Mouse (Mus musculus) large intestine, adult 2 months (tissue): ENCODE measurements at regions not wholly inside any gene's neighbourhood (a gene's known extent, or its start where the extent isn't known, plus 50 kb on each side); places are given as distances from the start of the nearest gene placed in this dataset.

Experiments used
- DNase-seq: peaks from one replicate; pipeline ENCODE4 v3.0.0-alpha.2; 2012; ENCODE audit warnings: low read depth, low spot score
- WGBS: fragments of 180-500 bp; shearing (Covaris S2); methylation state at CpG from one replicate; pipeline ENCODE4 v1.1.7; 2018; 5-methylcytosine and 5-hydroxymethylcytosine counted together

GRCm38 (mm10) chr8:128193293-128193887, 165.0 kb upstream of the Nrp1 start:
- WGBS: 79% methylated on average over 3 of the region's 3 CpGs
- DNase-seq: no peak

- DNase-seq: no peak
- 91% methylated on average over 1 of the region's 1 CpGs for WGBS
Measured at GRCm38 (mm10) chr8:128200815-128201214, 157.6 kb upstream of the Nrp1 start.

GRCm38 (mm10) chr8:128201635-128202034, 156.8 kb upstream of the Nrp1 start:
- 71% methylated on average over 4 of the region's 4 CpGs for WGBS

GRCm38 (mm10) chr8:128202158-128202886, 156.1 kb upstream of the Nrp1 start:
- 68% methylated on average over 4 of the region's 4 CpGs for WGBS
- DNase-seq: no peak

More at GRCm38 (mm10) chr8:128201635-128202034, 156.8 kb upstream of the Nrp1 start:
- DNase-seq: no peak

GRCm38 (mm10) chr8:128204803-128205202, 153.6 kb upstream of the Nrp1 start:
- 47% methylated on average over 3 of the region's 3 CpGs for WGBS
- DNase-seq: no peak

- DNase-seq: no peak
Measured at GRCm38 (mm10) chr8:128207138-128207537, 151.3 kb upstream of the Nrp1 start.

- DNase-seq: no peak
- 61% methylated on average over 5 of the region's 5 CpGs for WGBS
Measured at GRCm38 (mm10) chr8:128210761-128211160, 147.6 kb upstream of the Nrp1 start.

- WGBS: 86% methylated on average over 3 of the region's 3 CpGs
- no peak for DNase-seq
Measured at GRCm38 (mm10) chr8:128212223-128212622, 146.2 kb upstream of the Nrp1 start.

- 51% methylated on average over 2 of the region's 2 CpGs for WGBS
- no peak for DNase-seq
Measured at GRCm38 (mm10) chr8:128214256-128214655, 144.1 kb upstream of the Nrp1 start.

GRCm38 (mm10) chr8:128218886-128219285, 139.5 kb upstream of the Nrp1 start:
- WGBS: 68% methylated on average over 2 of the region's 2 CpGs
- no peak for DNase-seq

GRCm38 (mm10) chr8:128219539-128219938, 138.9 kb upstream of the Nrp1 start:
- DNase-seq: no peak

GRCm38 (mm10) chr8:128223092-128223491, 135.3 kb upstream of the Nrp1 start:
- WGBS: 91% methylated on average over 1 of the region's 1 CpGs
- DNase-seq: no peak

GRCm38 (mm10) chr8:128223522-128223921, 134.9 kb upstream of the Nrp1 start:
- DNase-seq: no peak

- WGBS: 97% methylated on average over 2 of the region's 2 CpGs
- DNase-seq: no peak
Measured at GRCm38 (mm10) chr8:128225123-128225522, 133.3 kb upstream of the Nrp1 start.

GRCm38 (mm10) chr8:128235071-128235470, 123.3 kb upstream of the Nrp1 start:
- no peak for DNase-seq
- 77% methylated on average over 11 of the region's 11 CpGs for WGBS

- WGBS: 62% methylated on average over 5 of the region's 5 CpGs
- no peak for DNase-seq
Measured at GRCm38 (mm10) chr8:128235527-128235926, 122.9 kb upstream of the Nrp1 start.

GRCm38 (mm10) chr8:128236097-128236496, 122.3 kb upstream of the Nrp1 start:
- 84% methylated on average over 2 of the region's 2 CpGs for WGBS
- DNase-seq: no peak

- 92% methylated on average over 2 of the region's 2 CpGs for WGBS
- DNase-seq: no peak
Measured at GRCm38 (mm10) chr8:128238948-128239347, 119.5 kb upstream of the Nrp1 start.

- DNase-seq: no peak
- 15% methylated on average over 1 of the region's 1 CpGs for WGBS
Measured at GRCm38 (mm10) chr8:128239783-128240182, 118.6 kb upstream of the Nrp1 start.

GRCm38 (mm10) chr8:128241200-128241599, 117.2 kb upstream of the Nrp1 start:
- 98% methylated on average over 1 of the region's 1 CpGs for WGBS
- no peak for DNase-seq

GRCm38 (mm10) chr8:128242465-128243251, 115.7 kb upstream of the Nrp1 start:
- 93% methylated on average over 3 of the region's 3 CpGs for WGBS
- DNase-seq: no peak
